Mouse (Mus musculus) erythroblast, embryonic 14.5 days (primary cell): ENCODE data around the gene Ctu1.

ENCODE experiments used
- GATA1 ChIP-seq: IDR thresholded peaks from 2 replicates; pipeline ENCODE4 v1.6.1; 2012; ENCODE audit warnings: low read length, inconsistent platforms, mixed read lengths
- TAL1 ChIP-seq: IDR thresholded peaks from 3 replicates; pipeline ENCODE4 v1.6.1; 2012; ENCODE audit warnings: low read length, inconsistent platforms, mixed read lengths

DNA sequence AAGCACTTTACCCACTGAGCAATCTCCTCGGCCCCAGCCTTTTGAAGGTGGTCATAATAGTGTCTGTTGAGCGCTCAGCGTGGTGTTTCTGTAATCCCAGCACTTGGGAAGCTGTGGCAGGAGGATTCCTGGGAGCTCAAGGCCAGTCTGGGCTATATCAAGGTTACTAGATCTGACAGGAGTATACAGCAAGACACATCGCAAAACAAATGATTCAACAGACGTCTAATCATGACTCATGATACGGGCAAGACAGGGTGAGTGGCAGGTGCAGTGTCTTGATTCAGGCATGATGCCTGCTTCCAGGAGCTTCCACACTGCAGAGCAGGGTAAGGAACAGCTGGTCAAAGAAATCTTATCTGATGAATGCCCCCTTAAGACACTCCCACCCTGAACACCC is 19.1 kb upstream of the Ctu1 start:
- no peak for TF ChIP-seq TAL1
- no peak for TF ChIP-seq GATA1
